Mouse (Mus musculus) embryonic facial prominence, embryonic 15.5 days (tissue): Measurements from ENCODE around the gene Smad1. TPM values are rescaled to one million over a fixed set of nuclear protein-coding genes. Genes with fewer than 3 reads are reported as not detected.
A peak's percentile ranks its signal among the peaks of the same experiment; 100 is the strongest.

Experiments
- ATAC-seq: fragments of 200-750 bp; cut with Nextera tagmentation; 2 replicates; pipeline ENCODE4 v1.8.0; 2017; ENCODE audit warnings: low read depth, moderate TSS enrichment; ENCODE audit not compliant: insufficient number of reproducible peaks, low FRiP score, low TSS enrichment
- H3K27ac ChIP-seq: fragments of 300-500 bp; sonication (generic); replicated peaks from 2 replicates; pipeline ENCODE4 v1.5.1; 2015; ENCODE audit warnings: mild to moderate bottlenecking, inconsistent platforms
- H3K27me3 ChIP-seq: fragments of 300-500 bp; sonication (generic); 2 replicates; pipeline ENCODE4 v1.6.1; 2015; ENCODE audit warnings: inconsistent platforms
- H3K36me3 ChIP-seq: fragments of 300-500 bp; sonication (generic); 2 replicates; pipeline ENCODE4 v1.6.1; 2015; ENCODE audit warnings: mild to moderate bottlenecking, inconsistent platforms
- H3K4me1 ChIP-seq: fragments of 300-500 bp; sonication (generic); 2 replicates; pipeline ENCODE4 v1.6.1; 2015; ENCODE audit warnings: inconsistent platforms
- H3K4me2 ChIP-seq: fragments of 300-500 bp; sonication (generic); replicated peaks from 2 replicates; pipeline ENCODE4 v1.6.1; 2015; ENCODE audit warnings: mild to moderate bottlenecking, inconsistent platforms
- H3K4me3 ChIP-seq: fragments of 300-500 bp; sonication (generic); replicated peaks from 2 replicates; pipeline ENCODE4 v1.5.1; 2015; ENCODE audit warnings: mild to moderate bottlenecking, inconsistent platforms
- H3K9ac ChIP-seq: fragments of 300-500 bp; sonication (generic); 2 replicates; pipeline ENCODE4 v1.6.1; 2015; ENCODE audit warnings: inconsistent platforms
- H3K9me3 ChIP-seq: fragments of 300-500 bp; sonication (generic); replicated peaks from 2 replicates; pipeline ENCODE4 v1.6.1; 2016; ENCODE audit warnings: inconsistent platforms
- WGBS: fragments of 180-500 bp; shearing (Covaris S2); methylation state at CpG from one replicate; pipeline ENCODE4 v1.1.7; 2015; 5-methylcytosine and 5-hydroxymethylcytosine counted together
- polyA plus RNA-seq: library from polyadenylated mRNA; unstranded; fragments of >200 nt; fragmentation: Nextera tagmentation; extraction: Ambion mirVana; gene quantifications from 2 replicates; pipeline ENCODE4 v1.2.1, GENCODE M21; 2015

Gene Smad1
- polyA plus RNA-seq, 1 experiment from 2014 or later: 61.4 TPM

- Histone ChIP-seq H3K36me3 (no peaks in the 10 kb centered on the region), H3K27me3 (no peaks in the 10 kb centered on the region), H3K4me2 (peak overlapping the region; percentile 74), H3K27ac (peak overlapping the region; percentile 98), H3K9me3 (no peaks in the 10 kb centered on the region), H3K4me3 (peak overlapping the region; percentile 61), H3K9ac (peak overlapping the region; percentile 77), H3K4me1 (peaks cover 21% of the 10 kb centered on the region)
- WGBS: 11% methylated on average over 18 of the region's 18 CpGs
- no peak for ATAC-seq
Observed at GRCm38 (mm10) chr8:79295276-79296105, 103.8 kb downstream of the Smad1 start.

DNA sequence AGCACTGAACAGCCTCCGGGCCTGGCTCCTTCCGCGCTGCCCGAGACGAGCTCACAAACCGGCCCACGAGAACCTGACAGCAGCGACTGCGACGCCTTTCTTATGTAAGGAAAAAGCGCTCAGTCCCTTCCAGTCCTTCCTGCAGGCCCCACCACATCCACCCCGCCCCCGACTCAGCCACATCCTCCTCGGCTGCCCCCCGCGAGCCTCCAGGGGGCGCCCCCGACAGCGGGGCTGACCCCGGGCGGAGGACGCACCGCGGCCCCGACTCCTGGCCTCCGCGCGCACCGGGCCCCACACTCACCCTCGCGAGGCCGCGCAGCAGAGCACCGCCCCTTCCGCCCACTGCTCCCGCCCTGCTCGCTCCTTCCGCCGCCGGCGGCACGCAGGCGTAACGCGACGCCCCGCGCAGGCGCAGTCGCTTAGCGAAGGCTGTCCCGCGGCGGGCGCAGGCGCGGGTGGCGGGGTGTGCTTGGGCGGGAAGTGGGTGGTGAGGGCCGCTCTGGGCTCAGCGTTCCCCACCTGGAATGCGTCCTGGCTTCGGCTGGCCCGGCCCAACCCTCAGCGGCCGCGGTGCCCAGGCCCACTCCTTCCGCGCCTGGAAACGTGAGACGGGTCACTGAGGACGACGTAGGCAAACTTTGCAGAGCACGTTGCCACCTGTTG, 104.6 kb downstream of the Smad1 start, which contains the start of gene Mmaa:
Gene Mmaa (minus strand): TSS at position 328 of the 666 bp plus-strand sequence.
- WGBS: under 1% methylated on average over 73 of the region's 74 CpGs
- H3K27me3 ChIP-seq: no peaks in the 10 kb centered on the region
- H3K4me3 ChIP-seq: peak within 1 kb of the TSS; percentile 61
- H3K36me3 ChIP-seq: no peaks in the 10 kb centered on the region
- ATAC-seq: peak; percentile 97
- H3K4me1 ChIP-seq: peaks cover 23% of the 10 kb centered on the region
- H3K9me3 ChIP-seq: no peaks in the 10 kb centered on the region
- peak within 1 kb of the TSS; percentile 74 for H3K4me2 ChIP-seq
- H3K9ac ChIP-seq: peak within 1 kb of the TSS; percentile 77
- peak within 1 kb of the TSS; percentile 98 for H3K27ac ChIP-seq

DNA sequence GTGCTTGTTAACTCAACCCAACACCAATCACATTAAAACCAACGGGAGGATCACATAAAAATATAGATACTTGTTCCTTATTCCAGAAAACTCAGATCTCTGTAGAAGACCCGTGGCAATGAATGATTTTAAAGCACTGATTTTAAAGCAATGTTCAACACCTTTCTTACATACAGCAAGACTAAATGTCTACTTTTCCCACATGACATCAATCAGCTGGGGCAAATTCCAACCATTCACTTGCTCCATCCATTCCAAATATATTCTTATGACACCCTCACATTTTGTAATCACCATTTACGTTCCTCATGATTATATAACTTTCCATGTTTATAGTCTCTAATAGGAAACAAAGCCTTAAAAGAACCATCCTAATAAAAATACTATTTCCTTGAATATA, 105.5 kb downstream of the Smad1 start:
- Histone ChIP-seq H3K4me3 (peak overlapping the region; percentile 61), H3K4me1 (peaks cover 23% of the 10 kb centered on the region), H3K27me3 (no peaks in the 10 kb centered on the region), H3K9ac (no peak overlapping the region), H3K9me3 (no peaks in the 10 kb centered on the region), H3K27ac (0 out of 2 replicates have a peak overlapping the region, but pooled peaks have one; percentile 98), H3K36me3 (no peaks in the 10 kb centered on the region), H3K4me2 (peak overlapping the region; percentile 74)
- ATAC-seq: no peak
- 45% methylated on average over 3 of the region's 3 CpGs for WGBS

DNA sequence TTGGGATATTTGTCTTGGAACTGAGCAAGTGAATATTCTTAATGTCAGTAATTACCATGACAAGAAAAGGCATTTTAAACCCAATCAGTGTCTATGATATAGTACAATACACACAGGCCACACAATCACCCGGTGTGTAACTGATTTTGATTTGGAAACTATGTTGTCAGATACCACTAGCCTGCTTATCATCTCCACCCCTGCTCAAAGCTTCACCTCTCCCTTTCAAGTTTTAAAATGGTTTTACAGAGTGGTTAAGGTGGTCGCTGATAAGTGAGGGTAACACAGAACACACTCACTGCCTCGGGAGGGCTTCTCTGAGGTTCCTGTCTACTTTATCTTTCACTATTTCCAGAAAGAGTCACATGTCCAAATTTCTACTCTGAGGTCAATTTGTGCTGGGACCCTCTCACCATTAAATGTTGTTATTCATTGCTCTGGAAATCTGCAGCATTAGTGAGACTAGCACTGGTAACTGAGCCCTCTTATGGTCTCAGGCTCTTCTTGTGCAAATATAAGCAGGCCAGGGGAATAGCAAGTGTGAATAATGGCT, 106.5 kb downstream of the Smad1 start:
- no peak for ATAC-seq
- H3K27ac ChIP-seq: no peak overlapping the region

GRCm38 (mm10) chr8:79289592-79289991, 109.7 kb downstream of the Smad1 start:
- no peaks in the 10 kb centered on the region for H3K9me3 ChIP-seq

More for the DNA sequence above, 106.5 kb downstream of the Smad1 start:
- Histone ChIP-seq H3K36me3 (no peaks in the 10 kb centered on the region), H3K4me3 (0 out of 2 replicates have a peak overlapping the region, but pooled peaks have one; percentile 61), H3K27me3 (no peaks in the 10 kb centered on the region), H3K9me3 (no peaks in the 10 kb centered on the region), H3K9ac (no peak overlapping the region), H3K4me2 (peak overlapping the region; percentile 74; the same call in 1 of the 2 replicates), H3K4me1 (peaks cover 23% of the 10 kb centered on the region)
- 82% methylated on average over 3 of the region's 3 CpGs for WGBS

GRCm38 (mm10) chr8:79288681-79289080, 110.6 kb downstream of the Smad1 start:
- Histone ChIP-seq H3K36me3 (peaks cover 4% of the 10 kb centered on the region; the same call in 1 of the 2 replicates), H3K4me3 (no peak overlapping the region), H3K4me2 (no peak overlapping the region), H3K4me1 (peaks cover 12% of the 10 kb centered on the region), H3K9ac (no peak overlapping the region), H3K9me3 (no peaks in the 10 kb centered on the region), H3K27ac (no peak overlapping the region), H3K27me3 (no peaks in the 10 kb centered on the region)
- 64% methylated on average over 2 of the region's 2 CpGs for WGBS
- ATAC-seq: no peak

More at GRCm38 (mm10) chr8:79289592-79289991, 109.7 kb downstream of the Smad1 start:
- Histone ChIP-seq H3K36me3 (peaks cover 4% of the 10 kb centered on the region; the same call in 1 of the 2 replicates), H3K4me3 (no peak overlapping the region), H3K9ac (no peak overlapping the region), H3K4me2 (no peak overlapping the region), H3K4me1 (peaks cover 14% of the 10 kb centered on the region), H3K27me3 (no peaks in the 10 kb centered on the region), H3K27ac (no peak overlapping the region)
- no peak for ATAC-seq
- 65% methylated on average over 5 of the region's 5 CpGs for WGBS

Other genes with a start within 250 kb of the Smad1 start
- not detected in 2 replicates for gene 1700011L22Rik, start 150.9 kb downstream of the Smad1 start, polyA plus RNA-seq
- 16.3 and 16.5 TPM in 2 replicates for gene Mmaa, start 104.6 kb downstream of the Smad1 start, polyA plus RNA-seq
- 12.3 and 13.2 TPM in 2 replicates for gene Otud4, start 240.1 kb upstream of the Smad1 start, polyA plus RNA-seq